Mouse (Mus musculus) limb, embryonic 14.5 days (tissue): ENCODE measurements at regions not wholly inside any gene's neighbourhood (a gene's known extent, or its start where the extent isn't known, plus 50 kb on each side); places are given as distances from the start of the nearest gene placed in this dataset.

Source experiments
- ATAC-seq: fragments of 200-750 bp; cut with Nextera tagmentation; 2 replicates; pipeline ENCODE4 v1.8.0; 2017; ENCODE audit warnings: low read depth, moderate number of reproducible peaks, moderate TSS enrichment; ENCODE audit not compliant: low FRiP score
- DNase-seq: peaks from one replicate; pipeline ENCODE4 v3.0.0-alpha.2; 2015; ENCODE audit warnings: low spot score
- H3K27ac ChIP-seq: fragments of 300-500 bp; sonication (generic); replicated peaks from 2 replicates; pipeline ENCODE4 v1.5.1; 2014; ENCODE audit warnings: low read depth, mild to moderate bottlenecking, low read length, moderate library complexity, mixed read lengths
- H3K27me3 ChIP-seq: fragments of 300-500 bp; sonication (generic); 2 replicates; pipeline ENCODE4 v1.6.1; 2014; ENCODE audit warnings: low read length, mixed read lengths; ENCODE audit not compliant: control insufficient read depth, insufficient read depth
- H3K36me3 ChIP-seq: fragments of 300-500 bp; sonication (generic); 2 replicates; pipeline ENCODE4 v1.6.1; 2014; ENCODE audit warnings: mild to moderate bottlenecking, low read length, moderate library complexity, mixed read lengths; ENCODE audit not compliant: control insufficient read depth, insufficient read depth
- H3K4me1 ChIP-seq: fragments of 300-500 bp; sonication (generic); 2 replicates; pipeline ENCODE4 v1.6.1; 2014; ENCODE audit warnings: antibody characterized with exemption, low read length, mixed read lengths; ENCODE audit not compliant: control insufficient read depth, insufficient read depth
- H3K4me2 ChIP-seq: fragments of 300-500 bp; sonication (generic); replicated peaks from 2 replicates; pipeline ENCODE4 v1.6.1; 2014; ENCODE audit warnings: low read depth, mild to moderate bottlenecking, low read length, moderate library complexity; ENCODE audit not compliant: severe bottlenecking
- H3K4me3 ChIP-seq: fragments of 300-500 bp; sonication (generic); replicated peaks from 2 replicates; pipeline ENCODE4 v1.5.1; 2014; ENCODE audit warnings: low read length
- H3K9ac ChIP-seq: fragments of 300-500 bp; sonication (generic); 2 replicates; pipeline ENCODE4 v1.6.1; 2014; ENCODE audit warnings: mild to moderate bottlenecking, low read depth, low read length, moderate library complexity; ENCODE audit not compliant: severe bottlenecking
- H3K9me3 ChIP-seq: fragments of 300-500 bp; sonication (generic); 2 replicates; pipeline ENCODE4 v1.6.1; 2016; ENCODE audit warnings: low read length; ENCODE audit not compliant: control insufficient read depth
- POLR2A ChIP-seq: fragments of 200-500 bp; IDR thresholded peaks from 2 replicates; pipeline ENCODE4 v1.8.0; 2012; ENCODE audit warnings: inconsistent platforms, mild to moderate bottlenecking, moderate library complexity, borderline replicate concordance; ENCODE audit not compliant: insufficient read depth, insufficient read length; ENCODE audit errors: extremely low read depth
- WGBS: fragments of 180-500 bp; shearing (Covaris S2); extraction: QIAGEN DNeasy Blood & Tissue Kit; methylation state at CpG from one replicate; pipeline ENCODE4 v1.1.7; 2014; 5-methylcytosine and 5-hydroxymethylcytosine counted together

DNA sequence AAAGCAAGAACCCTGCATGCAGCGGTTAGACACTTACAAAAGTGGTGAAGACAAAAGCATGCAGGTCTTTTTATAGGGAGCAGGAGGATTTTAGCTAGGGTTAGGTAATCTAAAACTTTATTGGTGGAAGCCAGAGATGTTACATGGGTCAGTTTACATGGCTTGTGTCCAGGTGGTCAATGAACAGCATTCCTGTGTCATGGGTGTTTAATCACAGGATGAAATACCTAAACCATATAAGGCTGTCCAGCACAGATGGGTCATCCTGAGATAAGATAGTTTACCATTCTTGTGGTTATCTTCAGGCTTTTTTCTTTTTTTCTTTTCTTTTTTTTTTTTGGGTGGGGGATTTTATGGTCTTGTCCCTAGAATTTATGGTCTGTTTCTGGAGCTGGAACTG lies 703.3 kb upstream of the 4930444P10Rik start:
- H3K4me2 ChIP-seq = no peak overlapping the region
- 38% methylated on average over 1 of the region's 1 CpGs for WGBS

GRCm38 (mm10) chr1:16790733-16791309 lies 697.7 kb upstream of the 4930444P10Rik start:
- Histone ChIP-seq H3K4me1 (no peaks in the 10 kb centered on the region), H3K36me3 (no peaks in the 10 kb centered on the region), H3K4me3 (no peak overlapping the region), H3K27me3 (no peaks in the 10 kb centered on the region), H3K9ac (no peak overlapping the region), H3K9me3 (no peaks in the 10 kb centered on the region), H3K27ac (no peak overlapping the region), H3K4me2 (no peak overlapping the region)
- 85% methylated on average over 4 of the region's 4 CpGs for WGBS
- TF ChIP-seq POLR2A = no peak
- ATAC-seq (no peak), DNase-seq (no peak)

More for the DNA sequence above, 703.3 kb upstream of the 4930444P10Rik start:
- no peaks in the 10 kb centered on the region for H3K27me3 ChIP-seq
- no peak for DNase-seq
- no peaks in the 10 kb centered on the region for H3K9me3 ChIP-seq
- no peak for TF ChIP-seq POLR2A
- H3K4me1 ChIP-seq = no peaks in the 10 kb centered on the region
- H3K4me3 ChIP-seq = no peak overlapping the region
- no peak overlapping the region for H3K27ac ChIP-seq
- no peaks in the 10 kb centered on the region for H3K36me3 ChIP-seq
- no peak for ATAC-seq
- no peak overlapping the region for H3K9ac ChIP-seq

GRCm38 (mm10) chr1:16779791-16780190 lies 686.7 kb upstream of the 4930444P10Rik start:
- ATAC-seq (no peak), DNase-seq (no peak)
- Histone ChIP-seq H3K36me3 (no peaks in the 10 kb centered on the region), H3K9ac (no peak overlapping the region), H3K9me3 (no peaks in the 10 kb centered on the region), H3K4me1 (no peaks in the 10 kb centered on the region), H3K27me3 (no peaks in the 10 kb centered on the region), H3K27ac (no peak overlapping the region), H3K4me3 (no peak overlapping the region), H3K4me2 (no peak overlapping the region)
- TF ChIP-seq POLR2A = no peak
- WGBS = 41% methylated on average over 1 of the region's 1 CpGs

- Histone ChIP-seq H3K4me1 (no peaks in the 10 kb centered on the region), H3K9ac (no peak overlapping the region), H3K9me3 (no peaks in the 10 kb centered on the region), H3K36me3 (no peaks in the 10 kb centered on the region), H3K4me2 (no peak overlapping the region), H3K27me3 (no peaks in the 10 kb centered on the region), H3K27ac (no peak overlapping the region), H3K4me3 (no peak overlapping the region)
- WGBS = 89% methylated on average over 1 of the region's 1 CpGs
- no peak for DNase-seq
- ATAC-seq = no peak
- no peak for TF ChIP-seq POLR2A
Measured at GRCm38 (mm10) chr1:16760951-16761350, 667.8 kb upstream of the 4930444P10Rik start.
